Mouse (Mus musculus) lung, embryonic 16.5 days (tissue): ENCODE measurements around the gene Acaca. TPM values are rescaled to one million over a fixed set of nuclear protein-coding genes. Genes with fewer than 3 reads are reported as not detected.
A peak's percentile ranks its signal among the peaks of the same experiment; 100 is the strongest.

ENCODE experiments used
- ATAC-seq: fragments of 200-750 bp; cut with Nextera tagmentation; 2 replicates; pipeline ENCODE4 v1.8.0; 2017; ENCODE audit warnings: low read depth, mild to moderate bottlenecking, moderate library complexity
- H3K27ac ChIP-seq: fragments of 300-500 bp; sonication (generic); 2 replicates; pipeline ENCODE4 v1.5.1; 2014; ENCODE audit warnings: mild to moderate bottlenecking, control low read depth, low read length
- H3K27me3 ChIP-seq: fragments of 300-500 bp; sonication (generic); 2 replicates; pipeline ENCODE4 v1.6.1; 2014; ENCODE audit warnings: low read depth, low read length, mixed read lengths; ENCODE audit not compliant: control insufficient read depth, insufficient read depth
- H3K36me3 ChIP-seq: fragments of 300-500 bp; sonication (generic); 2 replicates; pipeline ENCODE4 v1.6.1; 2014; ENCODE audit warnings: low read length; ENCODE audit not compliant: control insufficient read depth, insufficient read depth
- H3K4me1 ChIP-seq: fragments of 300-500 bp; sonication (generic); replicated peaks from 2 replicates; pipeline ENCODE4 v1.6.1; 2014; ENCODE audit warnings: low read length, mixed read lengths; ENCODE audit not compliant: control insufficient read depth, insufficient read depth
- H3K4me2 ChIP-seq: fragments of 300-500 bp; sonication (generic); 2 replicates; pipeline ENCODE4 v1.6.1; 2014; ENCODE audit warnings: low read depth, low read length, control low read depth
- H3K4me3 ChIP-seq: fragments of 300-500 bp; sonication (generic); 2 replicates; pipeline ENCODE4 v1.5.1; 2014; ENCODE audit warnings: mild to moderate bottlenecking, low read length, control low read depth
- H3K9ac ChIP-seq: fragments of 300-500 bp; sonication (generic); 2 replicates; pipeline ENCODE4 v1.6.1; 2014; ENCODE audit warnings: low read length, control low read depth
- H3K9me3 ChIP-seq: fragments of 300-500 bp; sonication (generic); 2 replicates; pipeline ENCODE4 v1.6.1; 2016; ENCODE audit warnings: low read length; ENCODE audit not compliant: control insufficient read depth
- WGBS: fragments of 180-500 bp; shearing (Covaris S2); extraction: QIAGEN DNeasy Blood & Tissue Kit; methylation state at CpG from one replicate; pipeline ENCODE4 v1.1.7; 2014; 5-methylcytosine and 5-hydroxymethylcytosine counted together
- polyA plus RNA-seq: library from polyadenylated mRNA; unstranded; fragments of >200 nt; fragmentation: Nextera tagmentation; extraction: Ambion mirVana; gene quantifications from 2 replicates; pipeline ENCODE4 v1.2.1, GENCODE M21; 2015

Gene Acaca
- 11.2 and 11.3 TPM in 2 replicates for polyA plus RNA-seq

GRCm38 (mm10) chr11:84128943-84129798 is at the start of gene Acaca, which contains the start of gene Tada2a:
Gene Acaca (plus strand): TSS chr11:84129672.
Gene Tada2a (minus strand): TSS chr11:84129600.
- H3K36me3 ChIP-seq: peaks cover 12% of the 10 kb centered on the region
- no peaks in the 10 kb centered on the region for H3K27me3 ChIP-seq
- H3K4me2 ChIP-seq: peak within 1 kb of the TSS; percentile 72
- peaks cover 6% of the 10 kb centered on the region; the same call in 1 of the 2 replicates for H3K4me1 ChIP-seq
- peak within 1 kb of the TSS; percentile 34; the same call in 1 of the 2 replicates for H3K27ac ChIP-seq
- peak within 1 kb of the TSS; percentile 89 for H3K9ac ChIP-seq
- H3K9me3 ChIP-seq: no peaks in the 10 kb centered on the region
- ATAC-seq: peak; percentile 94
- peak within 1 kb of the TSS; percentile 73 for H3K4me3 ChIP-seq
- WGBS: under 1% methylated on average over 55 of the region's 83 CpGs

GRCm38 (mm10) chr11:84079887-84080286 is 49.6 kb upstream of the Acaca start:
- WGBS: 54% methylated on average over 4 of the region's 4 CpGs
- Histone ChIP-seq H3K4me1 (peaks cover 19% of the 10 kb centered on the region; the same call in 1 of the 2 replicates), H3K9me3 (no peaks in the 10 kb centered on the region), H3K27ac (peak overlapping the region; percentile 57), H3K36me3 (peaks cover 12% of the 10 kb centered on the region), H3K4me2 (no peak overlapping the region), H3K9ac (no peak overlapping the region), H3K27me3 (no peaks in the 10 kb centered on the region), H3K4me3 (no peak overlapping the region)
- ATAC-seq: peak; percentile 62

GRCm38 (mm10) chr11:84080327-84080726 is 49.1 kb upstream of the Acaca start:
- no peaks in the 10 kb centered on the region for H3K9me3 ChIP-seq
- H3K27ac ChIP-seq: peak overlapping the region; percentile 57
- peak; percentile 21; the same call in 1 of the 2 replicates for ATAC-seq
- H3K4me2 ChIP-seq: no peak overlapping the region
- 73% methylated on average over 3 of the region's 3 CpGs for WGBS
- H3K4me3 ChIP-seq: no peak overlapping the region
- peaks cover 19% of the 10 kb centered on the region; the same call in 1 of the 2 replicates for H3K4me1 ChIP-seq
- H3K36me3 ChIP-seq: peaks cover 12% of the 10 kb centered on the region
- H3K9ac ChIP-seq: no peak overlapping the region
- no peaks in the 10 kb centered on the region for H3K27me3 ChIP-seq

GRCm38 (mm10) chr11:84081901-84082300 is 47.6 kb upstream of the Acaca start:
- H3K27ac ChIP-seq: no peak overlapping the region
- H3K4me2 ChIP-seq: no peak overlapping the region
- peaks cover 14% of the 10 kb centered on the region; the same call in 1 of the 2 replicates for H3K4me1 ChIP-seq
- H3K9me3 ChIP-seq: no peaks in the 10 kb centered on the region
- 88% methylated on average over 5 of the region's 5 CpGs for WGBS
- peaks cover 17% of the 10 kb centered on the region for H3K36me3 ChIP-seq
- no peak overlapping the region for H3K4me3 ChIP-seq
- ATAC-seq: no peak
- H3K27me3 ChIP-seq: no peaks in the 10 kb centered on the region
- no peak overlapping the region for H3K9ac ChIP-seq

- H3K9ac ChIP-seq: no peak overlapping the region
- WGBS: 81% methylated on average over 8 of the region's 8 CpGs
- H3K27ac ChIP-seq: no peak overlapping the region
- H3K27me3 ChIP-seq: no peaks in the 10 kb centered on the region
- ATAC-seq: no peak
- no peaks in the 10 kb centered on the region for H3K9me3 ChIP-seq
- H3K36me3 ChIP-seq: peaks cover 8% of the 10 kb centered on the region; the same call in 1 of the 2 replicates
- H3K4me1 ChIP-seq: no peaks in the 10 kb centered on the region
- H3K4me2 ChIP-seq: no peak overlapping the region
- H3K4me3 ChIP-seq: no peak overlapping the region
Observed at GRCm38 (mm10) chr11:84090572-84090971, 38.9 kb upstream of the Acaca start.

- Histone ChIP-seq H3K4me1 (no peaks in the 10 kb centered on the region), H3K4me2 (no peak overlapping the region), H3K27me3 (no peaks in the 10 kb centered on the region), H3K9ac (no peak overlapping the region), H3K36me3 (peaks cover 10% of the 10 kb centered on the region), H3K9me3 (no peaks in the 10 kb centered on the region), H3K4me3 (no peak overlapping the region), H3K27ac (no peak overlapping the region)
- 60% methylated on average over 4 of the region's 4 CpGs for WGBS
- ATAC-seq: no peak
Observed at GRCm38 (mm10) chr11:84095084-84095483, 34.4 kb upstream of the Acaca start.

- no peak for ATAC-seq
- Histone ChIP-seq H3K9me3 (no peaks in the 10 kb centered on the region), H3K4me1 (peaks cover 2% of the 10 kb centered on the region), H3K27me3 (no peaks in the 10 kb centered on the region), H3K36me3 (peaks cover 9% of the 10 kb centered on the region), H3K9ac (no peak overlapping the region), H3K27ac (no peak overlapping the region), H3K4me3 (no peak overlapping the region), H3K4me2 (no peak overlapping the region)
- WGBS: 69% methylated on average over 5 of the region's 5 CpGs
Observed at GRCm38 (mm10) chr11:84097251-84097998, 32.0 kb upstream of the Acaca start.

- Histone ChIP-seq H3K36me3 (peaks cover 17% of the 10 kb centered on the region), H3K9me3 (no peaks in the 10 kb centered on the region), H3K27ac (no peak overlapping the region), H3K4me1 (peaks cover 2% of the 10 kb centered on the region), H3K4me2 (no peak overlapping the region), H3K27me3 (no peaks in the 10 kb centered on the region), H3K9ac (no peak overlapping the region), H3K4me3 (no peak overlapping the region)
- peak; percentile 62; the same call in 1 of the 2 replicates for ATAC-seq
Observed at GRCm38 (mm10) chr11:84101182-84101581, 28.3 kb upstream of the Acaca start.

GRCm38 (mm10) chr11:84104036-84104435 is 25.4 kb upstream of the Acaca start:
- H3K4me2 ChIP-seq: no peak overlapping the region
- H3K4me1 ChIP-seq: peaks cover 2% of the 10 kb centered on the region
- ATAC-seq: no peak
- no peak overlapping the region for H3K4me3 ChIP-seq
- H3K27ac ChIP-seq: no peak overlapping the region
- no peaks in the 10 kb centered on the region for H3K27me3 ChIP-seq
- H3K9ac ChIP-seq: no peak overlapping the region
- H3K9me3 ChIP-seq: no peaks in the 10 kb centered on the region
- peaks cover 35% of the 10 kb centered on the region for H3K36me3 ChIP-seq
- WGBS: 94% methylated on average over 6 of the region's 6 CpGs
